Mouse (Mus musculus) lung, postnatal 0 days (tissue): ENCODE measurements around the gene Cish. TPM values are rescaled to one million over a fixed set of nuclear protein-coding genes. Genes with fewer than 3 reads are reported as not detected.

Experiments
- ATAC-seq: fragments of 200-750 bp; cut with Nextera tagmentation; 2 replicates; pipeline ENCODE4 v1.8.0; 2017; ENCODE audit warnings: moderate library complexity
- DNase-seq: peaks from one replicate; pipeline ENCODE4 v3.0.0-alpha.2; 2016; ENCODE audit warnings: low spot score
- H3K27ac ChIP-seq: fragments of 300-500 bp; sonication (generic); 2 replicates; pipeline ENCODE4 v1.5.1; 2014; ENCODE audit warnings: antibody characterized with exemption, mild to moderate bottlenecking, low read length, mixed read lengths
- H3K27me3 ChIP-seq: fragments of 300-500 bp; sonication (generic); replicated peaks from 2 replicates; pipeline ENCODE4 v1.6.1; 2014; ENCODE audit warnings: low read length, mixed read lengths; ENCODE audit not compliant: insufficient read depth
- H3K36me3 ChIP-seq: fragments of 300-500 bp; sonication (generic); 2 replicates; pipeline ENCODE4 v1.6.1; 2014; ENCODE audit warnings: low read length, mixed read lengths; ENCODE audit not compliant: insufficient read depth
- H3K4me1 ChIP-seq: fragments of 300-500 bp; sonication (generic); 2 replicates; pipeline ENCODE4 v1.6.1; 2014; ENCODE audit warnings: antibody characterized with exemption, low read depth, low read length, mixed read lengths; ENCODE audit not compliant: insufficient read depth
- H3K4me2 ChIP-seq: fragments of 300-500 bp; sonication (generic); replicated peaks from 2 replicates; pipeline ENCODE4 v1.6.1; 2014; ENCODE audit warnings: low read depth, mild to moderate bottlenecking, low read length, moderate library complexity, mixed read lengths
- H3K4me3 ChIP-seq: fragments of 300-500 bp; sonication (generic); 2 replicates; pipeline ENCODE4 v1.5.1; 2014; ENCODE audit warnings: low read depth, low read length
- H3K9ac ChIP-seq: fragments of 300-500 bp; sonication (generic); replicated peaks from 2 replicates; pipeline ENCODE4 v1.6.1; 2014; ENCODE audit warnings: low read depth, mild to moderate bottlenecking
- H3K9me3 ChIP-seq: fragments of 300-500 bp; sonication (generic); 2 replicates; pipeline ENCODE4 v1.6.1; 2016; ENCODE audit warnings: low read length, mixed read lengths
- CTCF ChIP-seq: IDR thresholded peaks from 2 replicates; pipeline ENCODE4 v1.5.1; 2016; ENCODE audit warnings: antibody characterized with exemption, mild to moderate bottlenecking
- EP300 ChIP-seq: IDR thresholded peaks from 2 replicates; pipeline ENCODE4 v1.6.1; 2016; ENCODE audit warnings: antibody characterized with exemption, mild to moderate bottlenecking, control low read depth
- WGBS: fragments of 180-500 bp; shearing (Covaris S2); extraction: QIAGEN DNeasy Blood & Tissue Kit; methylation state at CpG from one replicate; pipeline ENCODE4 v1.1.7; 2014; 5-methylcytosine and 5-hydroxymethylcytosine counted together
- polyA plus RNA-seq: library from polyadenylated mRNA; unstranded; fragments of >200 nt; fragmentation: Nextera tagmentation; extraction: Ambion mirVana; gene quantifications from 2 replicates; pipeline ENCODE4 v1.2.1, GENCODE M21; 2015

Cish gene
- polyA plus RNA-seq, 1 experiment from 2014 or later, result 49.2 TPM

- no peaks in the 10 kb centered on the region for H3K9me3 ChIP-seq
- H3K4me1 ChIP-seq, result no peaks in the 10 kb centered on the region
- WGBS, result 64% methylated on average over 9 of the region's 9 CpGs
- DNase-seq (no peak), ATAC-seq (no peak)
- TF ChIP-seq EP300, result no peak
- no peak for TF ChIP-seq CTCF
- H3K4me2 ChIP-seq, result no peak overlapping the region
- H3K9ac ChIP-seq, result no peak overlapping the region
- no peaks in the 10 kb centered on the region for H3K27me3 ChIP-seq
- H3K4me3 ChIP-seq, result no peak overlapping the region
- H3K27ac ChIP-seq, result no peak overlapping the region
- H3K36me3 ChIP-seq, result no peaks in the 10 kb centered on the region
Measured at GRCm38 (mm10) chr9:107347586-107348183, 51.9 kb downstream of the Cish start.

- Histone ChIP-seq H3K9ac (no peak overlapping the region), H3K36me3 (no peaks in the 10 kb centered on the region), H3K27ac (no peak overlapping the region), H3K4me1 (no peaks in the 10 kb centered on the region), H3K9me3 (no peaks in the 10 kb centered on the region), H3K27me3 (no peaks in the 10 kb centered on the region), H3K4me3 (no peak overlapping the region), H3K4me2 (no peak overlapping the region)
- DNase-seq (no peak), ATAC-seq (no peak)
- no peak for TF ChIP-seq CTCF
- TF ChIP-seq EP300, result no peak
- WGBS, result 51% methylated on average over 7 of the region's 7 CpGs
Measured at GRCm38 (mm10) chr9:107349321-107349720, 53.5 kb downstream of the Cish start.

Other genes starting within 250 kb of the Cish start
- gene Dock3, start 64.1 kb upstream of the Cish start, polyA plus RNA-seq, result 0.08 TPM in 1 of 2 replicates, not detected in the other
- 22.9 and 24.6 TPM in 2 replicates for gene Mapkapk3, start 6.1 kb upstream of the Cish start, polyA plus RNA-seq
- gene Hemk1, start 42.3 kb downstream of the Cish start, polyA plus RNA-seq, result 5.9 and 8.3 TPM in 2 replicates
- 0.23 and 0.36 TPM in 2 replicates for gene 6430571L13Rik, start 44.6 kb downstream of the Cish start, polyA plus RNA-seq
- gene Cacna2d2, start 103.6 kb downstream of the Cish start, polyA plus RNA-seq, result 0.04 TPM in 1 of 2 replicates, not detected in the other
- gene Tmem115, start 237.9 kb downstream of the Cish start, polyA plus RNA-seq, result 48.4 and 48.5 TPM in 2 replicates
- 29.7 and 34.7 TPM in 2 replicates for gene Cyb561d2, start 246.2 kb downstream of the Cish start, polyA plus RNA-seq
- 24.7 and 28.0 TPM in 2 replicates for gene Nprl2, start 246.2 kb downstream of the Cish start, polyA plus RNA-seq